Mouse (Mus musculus) C2C12 (cell line): ENCODE measurements around the gene Nudt1.

Source experiments
- CEBPB ChIP-seq: IDR thresholded peaks from one replicate; pipeline ENCODE4 v1.6.1; 2011; ENCODE audit warnings: low read depth, mild to moderate bottlenecking, control low read depth, moderate library complexity
- CTCF ChIP-seq: IDR thresholded peaks from one replicate; pipeline ENCODE4 v1.5.1; 2011; ENCODE audit not compliant: control insufficient read depth, insufficient read depth, insufficient read length
- FOSL1 ChIP-seq: IDR thresholded peaks from one replicate; pipeline ENCODE4 v1.8.0; 2011; ENCODE audit warnings: mild to moderate bottlenecking, low read length; ENCODE audit not compliant: poor library complexity, insufficient read depth, severe bottlenecking
- MAX ChIP-seq: IDR thresholded peaks from one replicate; pipeline ENCODE4 v1.6.1; 2011; ENCODE audit warnings: mild to moderate bottlenecking, control low read depth
- USF1 ChIP-seq: IDR thresholded peaks from one replicate; pipeline ENCODE4 v1.6.1; 2011; ENCODE audit warnings: low read depth, mild to moderate bottlenecking, control low read depth, moderate library complexity

- TF ChIP-seq CEBPB: no peak
- TF ChIP-seq CTCF: no peak
- TF ChIP-seq USF1: no peak
- no peak for TF ChIP-seq FOSL1
- TF ChIP-seq MAX: no peak
Measured at GRCm38 (mm10) chr5:140355934-140356333, 34.5 kb downstream of the Nudt1 start.
